Mouse (Mus musculus) kidney, embryonic 15.5 days (tissue): ENCODE data around the gene Slc25a38. TPM values are rescaled to one million over a fixed set of nuclear protein-coding genes. Genes with fewer than 3 reads are reported as not detected.
A peak's percentile ranks its signal among the peaks of the same experiment; 100 is the strongest.
"Not testable (repeated sequence)": the region's sequence is repeated elsewhere in the genome, so short reads cannot be mapped to it uniquely, and the experiment has no call there.

ENCODE experiments used
- ATAC-seq: fragments of 200-750 bp; cut with Nextera tagmentation; replicated peaks from 2 replicates; pipeline ENCODE4 v1.8.0; 2017; ENCODE audit warnings: moderate TSS enrichment; ENCODE audit not compliant: low FRiP score
- H3K27ac ChIP-seq: fragments of 300-500 bp; sonication (generic); 2 replicates; pipeline ENCODE4 v1.5.1; 2015; ENCODE audit warnings: mild to moderate bottlenecking, inconsistent platforms
- H3K27me3 ChIP-seq: fragments of 300-500 bp; sonication (generic); 2 replicates; pipeline ENCODE4 v1.6.1; 2015; ENCODE audit warnings: inconsistent platforms
- H3K36me3 ChIP-seq: fragments of 300-500 bp; sonication (generic); 2 replicates; pipeline ENCODE4 v1.6.1; 2015; ENCODE audit warnings: inconsistent platforms
- H3K4me1 ChIP-seq: fragments of 300-500 bp; sonication (generic); 2 replicates; pipeline ENCODE4 v1.6.1; 2015; ENCODE audit warnings: inconsistent platforms
- H3K4me2 ChIP-seq: fragments of 300-500 bp; sonication (generic); 2 replicates; pipeline ENCODE4 v1.6.1; 2015; ENCODE audit warnings: moderate library complexity, mild to moderate bottlenecking, inconsistent platforms
- H3K4me3 ChIP-seq: fragments of 300-500 bp; sonication (generic); replicated peaks from 2 replicates; pipeline ENCODE4 v1.5.1; 2015; ENCODE audit warnings: mild to moderate bottlenecking, inconsistent platforms
- H3K9ac ChIP-seq: fragments of 300-500 bp; sonication (generic); 2 replicates; pipeline ENCODE4 v1.6.1; 2015; ENCODE audit warnings: mild to moderate bottlenecking, inconsistent platforms
- H3K9me3 ChIP-seq: fragments of 300-500 bp; sonication (generic); replicated peaks from 2 replicates; pipeline ENCODE4 v1.6.1; 2016; ENCODE audit warnings: inconsistent platforms
- WGBS: fragments of 180-500 bp; shearing (Covaris S2); methylation state at CpG from one replicate; pipeline ENCODE4 v1.1.7; 2015; ENCODE audit warnings: mixed read lengths; 5-methylcytosine and 5-hydroxymethylcytosine counted together
- polyA plus RNA-seq: library from polyadenylated mRNA; unstranded; fragments of >200 nt; fragmentation: Nextera tagmentation; extraction: Ambion mirVana; gene quantifications from 2 replicates; pipeline ENCODE4 v1.2.1, GENCODE M21; 2015

The Slc25a38 gene
- polyA plus RNA-seq, 1 experiment from 2014 or later = 37.1 TPM

GRCm38 (mm10) chr9:120108953-120109352, 1.2 kb upstream of the Slc25a38 start:
- not testable (repeated sequence) for H3K9ac ChIP-seq, H3K4me3 ChIP-seq, H3K27me3 ChIP-seq, H3K9me3 ChIP-seq, H3K27ac ChIP-seq, ATAC-seq, H3K36me3 ChIP-seq, H3K4me1 ChIP-seq, H3K4me2 ChIP-seq
- 97% methylated on average over 12 of the region's 12 CpGs for WGBS

- Histone ChIP-seq H3K9ac (peak overlapping the region; percentile 83), H3K27ac (peak overlapping the region; percentile 98), H3K4me1 (peaks cover 8% of the 10 kb centered on the region), H3K27me3 (no peaks in the 10 kb centered on the region), H3K4me2 (peak overlapping the region; percentile 83), H3K4me3 (peak overlapping the region; percentile 97), H3K36me3 (0 out of 2 replicates have a peak, but pooled peaks cover 1% of the 10 kb centered on the region), H3K9me3 (no peaks in the 10 kb centered on the region)
- no peak for ATAC-seq
- WGBS = 81% methylated on average over 15 of the region's 15 CpGs
These were observed 1.2 kb downstream of the Slc25a38 start for GRCm38 (mm10) chr9:120111156-120111945.

- WGBS = 92% methylated on average over 6 of the region's 6 CpGs
- ATAC-seq = no peak
- no peaks in the 10 kb centered on the region for H3K27me3 ChIP-seq
- H3K4me1 ChIP-seq = peaks cover 8% of the 10 kb centered on the region
- H3K9ac ChIP-seq = no peak overlapping the region
- H3K4me2 ChIP-seq = no peak overlapping the region
- peaks cover 12% of the 10 kb centered on the region for H3K36me3 ChIP-seq
- no peak overlapping the region for H3K4me3 ChIP-seq
- H3K9me3 ChIP-seq = no peaks in the 10 kb centered on the region
- no peak overlapping the region for H3K27ac ChIP-seq
These were observed 2.3 kb downstream of the Slc25a38 start for GRCm38 (mm10) chr9:120112472-120112871.

GRCm38 (mm10) chr9:120113456-120113855, 3.3 kb downstream of the Slc25a38 start:
- H3K9me3 ChIP-seq = no peaks in the 10 kb centered on the region
- H3K36me3 ChIP-seq = peaks cover 22% of the 10 kb centered on the region
- no peak overlapping the region for H3K4me2 ChIP-seq
- H3K4me1 ChIP-seq = peaks cover 8% of the 10 kb centered on the region
- no peaks in the 10 kb centered on the region for H3K27me3 ChIP-seq
- no peak overlapping the region for H3K9ac ChIP-seq
- WGBS = 92% methylated on average over 7 of the region's 7 CpGs
- no peak for ATAC-seq
- H3K27ac ChIP-seq = no peak overlapping the region
- no peak overlapping the region for H3K4me3 ChIP-seq

GRCm38 (mm10) chr9:120114051-120114788, 4.0 kb downstream of the Slc25a38 start:
- 86% methylated on average over 17 of the region's 17 CpGs for WGBS
- no peak for ATAC-seq

GRCm38 (mm10) chr9:120114789-120115151, 4.6 kb downstream of the Slc25a38 start:
- Histone ChIP-seq H3K4me3 (no peak overlapping the region), H3K4me1 (peaks cover 8% of the 10 kb centered on the region), H3K27ac (no peak overlapping the region), H3K9me3 (no peaks in the 10 kb centered on the region), H3K4me2 (no peak overlapping the region), H3K27me3 (no peaks in the 10 kb centered on the region), H3K9ac (no peak overlapping the region), H3K36me3 (peaks cover 33% of the 10 kb centered on the region)
- ATAC-seq = no peak
- 91% methylated on average over 2 of the region's 2 CpGs for WGBS

More at GRCm38 (mm10) chr9:120114051-120114788, 4.0 kb downstream of the Slc25a38 start:
- no peak overlapping the region for H3K4me3 ChIP-seq
- no peak overlapping the region for H3K9ac ChIP-seq
- peaks cover 28% of the 10 kb centered on the region for H3K36me3 ChIP-seq
- H3K9me3 ChIP-seq = no peaks in the 10 kb centered on the region
- H3K27ac ChIP-seq = no peak overlapping the region
- peaks cover 8% of the 10 kb centered on the region for H3K4me1 ChIP-seq
- H3K27me3 ChIP-seq = no peaks in the 10 kb centered on the region
- no peak overlapping the region for H3K4me2 ChIP-seq

- H3K27me3 ChIP-seq = no peaks in the 10 kb centered on the region
- peak; percentile 75 for ATAC-seq
- H3K27ac ChIP-seq = no peak overlapping the region
- peaks cover 8% of the 10 kb centered on the region for H3K4me1 ChIP-seq
- WGBS = 84% methylated on average over 5 of the region's 5 CpGs
- H3K4me3 ChIP-seq = no peak overlapping the region
- no peak overlapping the region for H3K4me2 ChIP-seq
- no peaks in the 10 kb centered on the region for H3K9me3 ChIP-seq
- H3K9ac ChIP-seq = no peak overlapping the region
- H3K36me3 ChIP-seq = peaks cover 41% of the 10 kb centered on the region
These were observed 5.4 kb downstream of the Slc25a38 start for GRCm38 (mm10) chr9:120115580-120115979.

- no peak for ATAC-seq
- Histone ChIP-seq H3K27ac (no peak overlapping the region), H3K4me1 (peaks cover 4% of the 10 kb centered on the region), H3K9me3 (no peaks in the 10 kb centered on the region), H3K4me2 (no peak overlapping the region), H3K9ac (no peak overlapping the region), H3K36me3 (peaks cover 47% of the 10 kb centered on the region), H3K27me3 (no peaks in the 10 kb centered on the region), H3K4me3 (no peak overlapping the region)
- WGBS = 90% methylated on average over 8 of the region's 8 CpGs
These were observed 6.0 kb downstream of the Slc25a38 start for GRCm38 (mm10) chr9:120116184-120116624.

GRCm38 (mm10) chr9:120118212-120118611, 8.0 kb downstream of the Slc25a38 start:
- WGBS = 88% methylated on average over 4 of the region's 4 CpGs
- no peak for ATAC-seq

GRCm38 (mm10) chr9:120120503-120120902, 10.3 kb downstream of the Slc25a38 start:
- no peak overlapping the region for H3K9ac ChIP-seq
- no peak overlapping the region for H3K27ac ChIP-seq
- H3K4me1 ChIP-seq = no peaks in the 10 kb centered on the region
- H3K9me3 ChIP-seq = no peaks in the 10 kb centered on the region
- WGBS = 93% methylated on average over 7 of the region's 7 CpGs
- peaks cover 75% of the 10 kb centered on the region for H3K36me3 ChIP-seq
- no peak overlapping the region for H3K4me2 ChIP-seq
- no peak for ATAC-seq
- no peaks in the 10 kb centered on the region for H3K27me3 ChIP-seq
- H3K4me3 ChIP-seq = no peak overlapping the region

More at GRCm38 (mm10) chr9:120118212-120118611, 8.0 kb downstream of the Slc25a38 start:
- H3K4me3 ChIP-seq = no peak overlapping the region
- H3K4me1 ChIP-seq = no peaks in the 10 kb centered on the region
- no peaks in the 10 kb centered on the region for H3K9me3 ChIP-seq
- no peaks in the 10 kb centered on the region for H3K27me3 ChIP-seq
- no peak overlapping the region for H3K9ac ChIP-seq
- peaks cover 61% of the 10 kb centered on the region for H3K36me3 ChIP-seq
- H3K4me2 ChIP-seq = no peak overlapping the region
- no peak overlapping the region for H3K27ac ChIP-seq

GRCm38 (mm10) chr9:120126868-120127267, 16.7 kb downstream of the Slc25a38 start:
- H3K27ac ChIP-seq = peak overlapping the region; percentile 95
- 0 out of 2 replicates have a peak, but pooled peaks have one; percentile 1 for ATAC-seq
- peak overlapping the region; percentile 34; the same call in 1 of the 2 replicates for H3K9ac ChIP-seq
- H3K4me1 ChIP-seq = peaks cover 19% of the 10 kb centered on the region
- H3K4me2 ChIP-seq = peak overlapping the region; percentile 61
- no peaks in the 10 kb centered on the region for H3K27me3 ChIP-seq
- H3K9me3 ChIP-seq = no peaks in the 10 kb centered on the region
- peak overlapping the region; percentile 100 for H3K4me3 ChIP-seq
- peaks cover 57% of the 10 kb centered on the region for H3K36me3 ChIP-seq
- WGBS = 53% methylated on average over 11 of the region's 11 CpGs
